Mouse (Mus musculus) testis, adult 2 months (tissue): ENCODE results near the gene Ifit1.
"Not testable (repeated sequence)": the region's sequence is repeated elsewhere in the genome, so short reads cannot be mapped to it uniquely, and the experiment has no call there.

Source experiments
- CTCF ChIP-seq: fragments of 200-500 bp; IDR thresholded peaks from 2 replicates; pipeline ENCODE4 v1.5.1; 2012; ENCODE audit warnings: low read depth, mild to moderate bottlenecking, inconsistent platforms, low read length, moderate library complexity; ENCODE audit not compliant: control insufficient read depth, insufficient read depth, insufficient replicate concordance
- POLR2A ChIP-seq: fragments of 200-500 bp; IDR thresholded peaks from 2 replicates; pipeline ENCODE4 v1.6.1; 2012; ENCODE audit warnings: low read depth, mild to moderate bottlenecking, inconsistent platforms, low read length, moderate library complexity; ENCODE audit not compliant: control insufficient read depth

DNA sequence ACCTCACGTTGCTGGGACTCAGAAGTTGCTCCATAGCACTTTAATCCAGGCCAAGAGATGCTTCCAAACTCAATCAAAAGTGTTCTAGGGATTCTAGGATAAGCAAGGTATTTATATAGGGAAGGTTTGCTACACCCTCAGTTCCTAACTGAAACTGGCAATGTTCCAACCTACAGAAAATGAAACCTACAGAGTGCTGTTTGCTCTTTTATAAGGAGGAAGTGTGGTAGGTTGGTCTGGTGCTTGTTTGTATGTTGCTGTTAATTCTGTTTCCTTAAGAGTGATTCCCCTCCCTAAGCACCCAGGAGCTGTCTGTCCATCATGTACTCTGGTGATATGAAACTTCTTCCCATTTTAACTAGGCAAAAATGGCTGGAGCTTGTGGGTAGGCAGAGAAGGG lies 38.8 kb upstream of the Ifit1 start, which contains the start of gene Ifit1bl1:
- TF ChIP-seq CTCF, POLR2A: not testable (repeated sequence)
